Mouse (Mus musculus): ENCODE measurements around the gene Bpi.

Bpi gene

DNA sequence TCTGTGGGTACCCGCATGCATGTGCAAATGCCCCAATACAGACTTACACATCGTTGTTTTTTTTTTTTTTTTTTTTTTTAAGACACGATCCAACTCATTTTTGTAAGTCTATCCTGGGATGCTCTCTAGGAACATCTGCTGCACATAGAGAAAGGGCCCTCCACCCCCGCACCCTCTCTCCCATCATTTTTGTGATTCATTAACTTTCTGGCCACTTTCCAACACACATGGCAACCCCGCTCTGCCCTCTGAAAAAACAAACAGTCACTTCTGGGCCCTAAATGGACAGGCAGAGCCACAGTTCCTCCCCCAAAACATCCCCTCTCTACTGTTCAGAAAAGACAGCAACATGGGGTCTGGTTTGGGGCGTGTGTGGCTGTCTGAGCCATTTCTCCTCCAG is 27.8 kb downstream of the Bpi start:
- DNase-seq (ENCODE audit: low spot score in 2 of 2), result no peak

DNA sequence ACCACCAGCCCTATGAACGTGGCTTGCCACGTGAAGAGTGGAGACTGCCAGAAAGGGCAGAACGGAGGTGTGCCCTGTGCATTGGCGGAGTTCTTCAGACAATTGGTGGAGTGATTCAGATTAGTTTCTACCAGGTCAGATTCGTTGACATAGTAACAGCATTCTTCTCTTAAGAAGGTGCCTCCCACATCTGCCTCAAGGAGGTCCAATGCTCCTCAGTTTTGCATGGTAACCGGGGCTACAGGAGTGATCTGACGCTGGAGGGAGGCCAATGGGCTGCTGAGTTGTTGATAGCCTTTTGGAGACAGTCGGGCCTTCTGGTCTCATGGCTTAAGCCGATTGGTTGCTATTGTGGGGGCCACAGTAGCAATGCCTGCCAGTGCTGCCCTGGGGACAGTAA is 37.8 kb downstream of the Bpi start:
- DNase-seq (ENCODE audit: low spot score in 2 of 2), result no peak

DNA sequence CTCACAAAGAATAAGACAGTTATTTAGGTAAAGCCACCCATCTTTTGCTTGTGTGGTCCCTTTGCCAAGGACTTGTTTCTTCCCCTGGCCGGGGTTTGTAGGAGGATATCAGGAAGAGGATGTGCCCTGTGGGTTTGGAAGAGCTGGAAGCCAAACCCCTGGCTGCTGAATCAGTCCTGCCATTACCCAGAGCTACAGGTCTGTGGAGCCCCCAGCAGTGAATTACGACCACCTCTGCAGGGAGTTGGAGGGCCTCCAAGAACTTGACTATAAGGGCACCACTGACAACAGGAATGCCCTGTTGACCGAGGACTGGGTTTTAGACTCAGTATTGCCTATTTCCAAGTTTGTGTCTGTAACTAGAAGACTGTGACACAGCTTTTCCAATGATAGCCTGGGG is 41.3 kb downstream of the Bpi start:
- no peak for DNase-seq (ENCODE audit: low spot score in 2 of 2)

DNA sequence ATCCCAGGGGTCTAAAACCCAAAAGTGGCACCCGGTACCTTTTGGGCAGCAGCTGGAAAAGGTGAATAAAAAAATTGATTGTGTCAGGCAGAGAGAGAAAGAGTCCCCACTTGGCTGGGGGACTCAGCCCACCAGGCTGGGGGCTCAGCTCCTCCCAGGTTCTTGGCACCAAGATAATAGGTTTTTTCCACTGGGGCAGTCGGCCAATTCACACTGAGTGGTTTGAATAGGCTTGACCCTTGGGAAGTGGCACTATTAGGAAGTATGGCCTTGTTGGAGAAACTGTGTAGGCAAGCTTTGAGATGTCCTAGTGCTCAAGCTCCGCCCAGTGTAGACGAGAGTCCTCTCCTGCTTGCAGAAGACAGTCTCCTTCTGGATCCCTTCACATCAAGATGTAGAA is 41.8 kb downstream of the Bpi start:
- DNase-seq (ENCODE audit: low spot score in 2 of 2), result no peak

DNA sequence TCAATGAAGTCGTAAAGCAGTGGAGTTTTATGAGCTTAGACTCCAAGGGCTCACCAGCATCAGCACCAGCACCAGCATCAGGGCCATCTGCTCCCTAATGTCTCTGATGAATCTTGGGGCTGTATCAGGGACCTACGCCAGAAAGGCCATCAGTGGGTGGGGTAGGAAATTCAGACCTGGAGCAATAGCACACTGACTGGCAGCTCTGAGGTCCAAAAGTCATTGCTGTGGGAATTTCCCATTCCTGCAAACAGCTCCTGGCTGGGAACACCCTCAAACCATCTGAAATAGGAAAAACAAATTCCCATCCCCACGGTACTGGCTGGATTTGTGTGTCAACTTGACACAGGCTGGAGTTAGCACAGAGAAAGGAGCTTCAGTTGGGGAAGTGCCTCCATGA is 44.9 kb downstream of the Bpi start:
- DNase-seq (ENCODE audit: low spot score in 2 of 2), result no peak

DNA sequence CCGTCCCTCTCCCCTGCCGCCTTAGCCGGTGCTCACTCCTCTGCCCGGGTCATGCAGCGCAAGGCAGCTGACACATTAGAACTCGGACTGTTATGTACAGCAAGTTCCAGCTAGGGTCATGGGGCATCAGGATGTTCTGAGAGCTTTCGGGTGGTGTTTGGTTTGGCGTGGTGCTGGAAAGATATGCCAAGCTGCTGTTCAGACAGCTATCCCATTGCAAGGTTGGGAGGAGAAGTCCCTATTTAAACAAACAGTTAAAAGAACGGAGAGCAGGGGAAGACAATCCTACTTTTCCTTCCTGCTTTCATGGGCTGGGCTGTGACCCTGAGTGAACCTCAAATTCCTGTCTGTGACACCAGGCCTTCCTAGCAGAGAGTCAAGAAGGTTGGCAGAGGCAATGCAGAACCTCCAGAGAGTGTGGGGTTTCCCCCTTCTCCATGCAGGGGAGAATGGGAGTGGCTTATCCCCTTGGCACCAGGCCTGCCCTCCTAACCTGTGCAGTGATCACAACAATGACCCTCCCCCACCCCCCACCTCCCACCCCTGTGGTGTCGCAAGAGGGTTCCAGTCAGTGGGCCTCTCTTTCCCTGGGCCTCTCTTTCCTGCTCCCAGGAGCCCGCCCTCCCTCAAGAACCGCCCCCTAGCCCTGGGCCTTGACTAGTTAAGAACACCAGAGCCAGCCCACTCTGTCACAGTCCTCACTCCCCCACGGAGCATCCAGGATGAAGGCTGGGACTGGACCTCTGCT is 48.2 kb downstream of the Bpi start, which contains the start of gene Lbp:
TSS of gene Lbp (plus strand) at position 546 of the 748 bp plus-strand sequence.
- DNase-seq (ENCODE audit: low spot score in 2 of 2), result no peak

DNA sequence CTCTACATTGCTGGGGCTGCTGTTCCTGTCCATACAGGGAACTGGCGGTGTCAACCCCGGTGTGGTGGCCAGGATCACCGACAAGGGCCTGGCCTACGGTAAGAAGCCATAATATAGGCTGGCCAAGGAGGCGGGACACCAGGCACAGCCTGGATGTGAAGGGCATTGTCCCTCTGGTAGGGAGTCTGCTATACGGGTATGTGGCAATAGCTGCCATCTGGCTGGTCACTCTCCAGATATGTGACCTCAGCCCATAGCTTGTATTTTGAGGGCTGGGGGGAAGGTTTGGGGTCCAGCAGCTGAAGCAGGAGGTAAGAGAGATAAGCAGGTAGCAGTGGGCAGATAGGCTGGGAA is 48.8 kb downstream of the Bpi start:
- no peak for DNase-seq (ENCODE audit: low spot score in 2 of 2)

DNA sequence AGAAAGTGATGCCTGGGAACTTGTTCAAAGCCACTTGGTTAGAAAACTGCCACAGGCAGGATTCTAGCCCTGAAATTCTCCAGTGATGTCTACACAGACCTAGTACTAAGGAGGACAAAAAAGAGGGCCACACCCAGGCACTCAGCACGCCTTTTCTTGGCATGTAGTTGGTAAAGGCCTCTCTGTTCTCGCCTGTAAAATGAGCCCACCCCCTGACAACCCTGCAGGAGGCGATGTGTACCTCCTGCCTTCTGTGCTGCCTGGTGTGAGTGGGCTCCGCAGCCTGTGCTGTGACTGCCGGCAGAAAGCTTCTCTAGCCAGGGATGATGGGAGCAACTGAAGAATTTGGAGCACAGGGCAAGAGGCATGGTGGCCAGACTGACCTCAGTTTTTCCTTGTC is 50.4 kb downstream of the Bpi start:
- DNase-seq (ENCODE audit: low spot score in 2 of 2), result no peak

DNA sequence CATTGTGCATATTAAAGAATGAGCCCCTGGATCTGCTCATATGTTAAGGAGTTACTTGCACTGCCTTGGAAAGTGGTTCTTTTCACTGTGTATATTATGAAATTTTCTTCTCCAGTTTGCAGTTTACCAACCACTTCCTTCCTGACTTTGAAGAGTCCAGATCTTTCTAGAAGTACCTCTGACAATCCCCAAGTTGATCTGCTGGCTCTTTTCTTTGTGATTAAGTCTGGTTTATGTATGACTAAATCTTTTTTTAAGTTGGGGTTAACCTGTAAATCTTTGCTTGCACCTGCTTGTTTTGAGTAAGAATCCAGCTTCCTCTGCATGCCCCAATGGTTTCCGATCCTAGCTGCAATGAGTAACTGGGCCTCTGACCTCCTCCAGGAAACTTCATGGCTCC is 55.2 kb downstream of the Bpi start:
- no peak for DNase-seq (ENCODE audit: low spot score in 2 of 2)

DNA sequence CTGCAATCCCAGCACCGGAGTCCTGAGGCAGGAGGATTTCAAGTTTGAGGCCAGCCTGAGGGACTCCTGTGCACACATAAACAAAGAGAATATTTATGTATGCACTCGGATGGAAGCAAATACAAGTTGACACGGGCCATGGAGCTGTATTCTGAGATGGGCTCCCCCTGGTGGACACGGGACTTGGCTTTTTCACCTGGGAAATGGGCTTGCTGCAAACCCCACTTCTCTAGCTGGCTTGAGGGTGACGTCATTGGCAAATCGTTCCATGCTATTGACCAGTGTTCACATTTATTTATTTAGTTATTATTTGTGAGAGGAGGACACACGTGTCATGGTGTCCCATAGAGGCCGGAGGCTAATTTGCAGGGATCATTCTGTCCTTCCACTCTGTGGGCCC is 58.5 kb downstream of the Bpi start:
- DNase-seq (ENCODE audit: low spot score in 2 of 2), result no peak

DNA sequence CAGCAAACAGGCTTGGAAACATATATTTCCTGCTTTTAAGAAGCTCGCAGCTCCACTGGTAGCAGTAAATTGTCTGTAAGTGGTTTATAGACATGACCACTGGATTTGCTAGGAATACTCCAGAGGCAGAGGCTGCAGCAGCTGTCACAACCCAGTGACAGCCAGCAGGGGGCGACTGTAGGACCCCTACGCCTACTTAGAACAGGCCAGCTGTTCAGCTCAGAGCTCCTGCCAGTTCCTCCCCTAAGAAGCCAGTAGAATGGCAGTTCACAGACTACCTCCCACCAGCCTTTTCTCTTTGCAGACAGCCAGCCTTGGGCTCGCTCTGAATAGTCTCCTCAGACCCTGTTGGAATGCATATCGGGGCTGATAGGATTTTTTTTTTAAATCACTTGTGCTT is 59.1 kb downstream of the Bpi start:
- DNase-seq (ENCODE audit: low spot score in 2 of 2), result peak in 1 of 2 experiments; percentile 21

DNA sequence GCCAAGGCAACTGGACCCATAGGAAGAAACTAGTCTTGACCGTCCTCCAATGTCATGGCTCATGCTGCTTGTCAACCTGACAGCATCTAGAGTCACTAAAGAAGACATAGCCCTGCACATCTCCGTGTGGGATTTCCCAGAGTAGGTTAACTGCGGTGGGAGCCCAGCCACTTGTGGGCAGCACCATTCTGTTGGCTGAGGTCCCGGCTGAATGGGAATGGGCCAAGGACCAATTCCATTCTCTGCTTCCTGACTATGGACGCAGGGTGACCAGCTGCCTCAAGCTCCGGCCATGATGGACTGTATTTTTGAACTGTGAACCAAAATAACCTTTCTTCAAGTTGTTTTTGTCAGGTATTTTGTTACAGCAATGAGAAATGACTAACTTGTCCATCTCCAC is 63.7 kb downstream of the Bpi start:
- no peak for DNase-seq (ENCODE audit: low spot score in 2 of 2)

DNA sequence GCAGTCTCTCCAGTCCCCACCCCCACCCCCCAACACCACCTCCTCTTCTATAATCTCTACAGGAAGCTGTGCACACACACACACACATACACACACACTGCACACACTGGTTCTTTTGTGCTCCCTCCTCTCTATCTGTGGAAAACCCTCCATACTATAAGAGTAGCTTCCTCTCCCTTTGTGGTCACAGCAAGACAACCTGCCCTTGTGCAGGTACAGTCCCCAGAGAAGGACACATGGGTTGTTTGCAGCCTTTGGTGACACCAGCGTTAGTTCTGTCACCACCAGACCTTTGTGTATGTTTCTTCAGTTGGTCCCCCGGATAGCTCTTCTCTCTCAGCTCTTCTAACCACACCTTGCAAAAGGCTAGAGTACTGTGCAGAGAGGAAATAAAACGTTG is 65.0 kb downstream of the Bpi start:
- no peak for DNase-seq (ENCODE audit: low spot score in 2 of 2)

DNA sequence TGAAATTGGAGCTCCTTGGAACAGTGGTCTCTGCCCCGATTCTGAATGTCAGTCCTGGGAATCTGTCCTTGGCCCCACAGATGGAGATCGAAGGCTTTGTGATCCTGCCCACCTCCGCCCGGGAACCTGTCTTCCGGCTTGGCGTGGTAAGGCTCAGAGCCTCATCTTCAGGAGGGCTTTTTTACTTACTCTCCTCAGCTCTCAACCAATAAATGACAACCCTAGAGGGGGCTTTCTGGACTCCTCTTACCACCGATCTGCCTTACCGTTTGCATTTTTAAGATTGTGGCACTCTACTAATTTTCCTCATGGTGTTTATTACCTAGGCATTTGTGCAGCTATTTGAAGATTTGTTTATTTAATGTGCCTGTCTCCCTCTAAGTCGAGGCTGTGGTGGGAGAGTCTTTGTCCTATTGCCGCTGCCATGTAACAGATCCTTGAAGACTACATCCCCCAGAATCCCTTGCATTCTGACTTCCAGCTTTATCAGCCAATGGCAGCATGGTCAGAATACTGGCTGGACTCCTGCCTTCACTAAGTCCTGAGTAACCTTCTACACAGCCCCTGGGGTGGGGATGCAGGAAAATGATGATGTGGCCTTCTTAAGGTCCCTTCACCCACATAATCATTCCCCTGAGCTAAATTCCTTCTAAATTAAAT is 66.8 kb downstream of the Bpi start:
- no peak for DNase-seq (ENCODE audit: low spot score in 2 of 2)

DNA sequence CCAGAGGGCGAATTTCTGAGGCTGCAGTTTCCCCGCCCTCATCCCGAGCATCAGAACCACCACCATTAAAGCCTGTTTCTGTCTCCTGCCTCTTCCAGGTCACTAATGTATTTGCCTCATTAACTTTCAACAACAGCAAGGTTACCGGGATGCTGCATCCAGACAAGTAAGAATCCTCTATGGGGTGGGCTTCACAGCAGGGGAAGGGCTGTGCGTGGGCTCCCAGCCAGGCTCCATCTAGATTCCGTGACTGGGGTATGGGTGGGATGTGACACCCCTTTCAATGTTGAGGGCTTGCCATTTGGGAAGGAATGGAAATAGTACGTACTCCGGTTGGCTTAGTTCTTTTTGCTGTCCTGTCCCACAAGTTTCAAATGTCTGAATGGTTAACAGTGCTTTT is 67.7 kb downstream of the Bpi start:
- no peak for DNase-seq (ENCODE audit: low spot score in 2 of 2)

All from spleen, postnatal 14 days (tissue).